Mouse (Mus musculus) mammary gland, adult 2 months (tissue): ENCODE measurements around the gene Trcg1. TPM values are rescaled to one million over a fixed set of nuclear protein-coding genes. Genes with fewer than 3 reads are reported as not detected.

Experiments
- polyA plus RNA-seq: library from polyadenylated mRNA; depleted of rRNA; stranded (reverse); fragments of >200 nt; gene quantifications from 2 replicates; pipeline ENCODE4 v1.2.3, GENCODE M21; 2012; ENCODE audit warnings: low replicate concordance; rRNA removed

Trcg1 gene
- not detected in 2 replicates for polyA plus RNA-seq

DNA sequence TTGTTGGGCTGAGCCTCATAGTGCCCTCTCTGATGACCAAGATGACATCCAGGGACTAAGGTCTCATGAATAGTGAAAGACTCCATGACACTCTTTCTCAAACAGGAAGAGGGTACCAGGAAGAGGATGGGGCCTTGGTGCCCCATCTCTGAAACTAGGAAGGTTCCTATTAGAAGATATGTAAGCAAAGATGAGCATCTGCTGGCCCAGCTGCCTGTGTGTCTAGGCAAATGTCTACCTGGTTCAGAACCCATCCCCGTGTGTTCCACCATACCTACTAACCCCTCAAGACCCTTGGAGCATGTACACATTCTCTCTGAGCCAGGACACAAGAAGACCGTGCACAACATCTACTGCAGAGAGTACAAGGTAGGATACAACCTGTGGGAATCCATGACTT is at the start of gene Trcg1:
Gene Trcg1 (plus strand): TSS at position 301 of the 400 bp plus-strand sequence.

DNA sequence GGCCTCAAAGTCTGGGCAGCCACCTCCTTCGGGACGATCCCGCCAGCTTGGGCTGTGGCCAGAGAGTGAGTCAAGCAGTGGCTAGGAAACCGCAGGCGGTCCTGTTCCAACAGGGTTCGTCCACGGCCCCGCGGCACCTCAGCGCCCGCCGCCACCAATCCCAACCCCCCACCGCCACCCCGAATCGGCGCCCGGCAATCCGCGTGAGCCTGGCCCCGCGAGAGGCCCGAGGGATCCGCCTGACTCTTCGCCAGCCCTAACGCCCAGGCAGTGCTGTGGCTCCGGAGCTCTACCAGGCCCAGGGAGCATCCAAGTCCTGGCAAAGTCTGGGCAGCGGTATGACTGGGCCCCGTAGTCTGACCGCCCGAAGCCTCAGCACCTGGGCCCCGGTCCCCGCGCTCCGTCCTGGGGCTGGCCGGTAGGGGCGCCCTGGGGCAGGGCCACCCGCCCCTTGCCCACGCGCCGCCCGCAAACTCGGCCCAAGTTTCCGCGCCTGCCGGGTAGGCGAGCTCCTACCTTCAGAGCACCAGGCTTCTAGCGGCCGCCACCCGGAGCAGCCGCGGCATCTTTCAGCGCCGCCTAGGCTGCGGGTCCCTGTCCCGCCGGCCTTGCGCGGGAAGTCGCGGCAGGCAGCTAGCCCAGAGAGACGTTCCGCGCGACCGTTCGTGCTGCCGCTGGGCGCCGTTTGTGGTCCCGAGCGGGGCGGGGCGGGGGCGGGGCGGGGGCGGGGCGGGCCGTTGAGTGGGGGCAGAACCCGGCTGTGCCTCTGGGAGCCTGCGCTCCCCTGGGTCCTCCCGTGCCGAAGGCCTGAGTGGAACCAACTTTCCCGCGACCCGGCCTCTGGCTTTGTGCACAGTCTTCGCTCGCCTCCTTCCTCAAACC is 25.8 kb downstream of the Trcg1 start, which contains the start of gene 1700017B05Rik:
Gene 1700017B05Rik (minus strand): TSS at position 700 of the 882 bp plus-strand sequence.

Other genes starting within 250 kb of the Trcg1 start
- gene Ptpn9, start 241.6 kb upstream of the Trcg1 start, polyA plus RNA-seq, result 31.9 and 44.9 TPM in 2 replicates
- gene Sin3a, start 164.5 kb upstream of the Trcg1 start, polyA plus RNA-seq, result 109 and 117 TPM in 2 replicates
- gene Man2c1, start 105.9 kb upstream of the Trcg1 start, polyA plus RNA-seq, result 292 and 312 TPM in 2 replicates
- gene Neil1, start 88.3 kb upstream of the Trcg1 start, polyA plus RNA-seq, result 15.6 and 24.1 TPM in 2 replicates
- gene Commd4, start 78.2 kb upstream of the Trcg1 start, polyA plus RNA-seq, result 191 and 223 TPM in 2 replicates
- gene 1700017B05Rik, start 26.1 kb downstream of the Trcg1 start, polyA plus RNA-seq, result 12.7 and 22.7 TPM in 2 replicates
- gene Ppcdc, start 203.6 kb downstream of the Trcg1 start, polyA plus RNA-seq, result 45.4 and 59.9 TPM in 2 replicates
- gene Scamp5, start 231.5 kb downstream of the Trcg1 start, polyA plus RNA-seq, result 24.2 and 33.0 TPM in 2 replicates